ENCODE assay signal across 19 mouse cellular contexts in the genomic region with DNA sequence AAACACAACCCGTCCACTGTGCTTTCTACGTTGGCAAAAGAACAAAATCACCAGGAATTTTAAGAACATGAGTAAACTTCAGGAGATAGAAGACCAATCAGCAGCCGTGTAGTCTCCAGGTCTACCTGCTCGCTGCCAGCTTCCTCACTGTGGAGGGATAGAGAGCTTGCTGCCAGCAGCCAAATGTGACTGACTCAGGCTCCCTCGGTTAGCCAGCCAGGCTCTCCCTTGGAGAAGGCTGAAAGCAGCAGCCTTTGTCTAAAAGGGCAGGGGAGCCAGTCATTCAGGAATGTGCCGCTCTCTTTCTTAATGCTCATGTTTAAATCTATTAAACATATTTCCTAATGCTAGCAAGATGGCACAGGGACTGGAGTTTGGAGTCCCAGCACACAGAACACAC. TPM values are rescaled to one million over a fixed set of nuclear protein-coding genes. Genes with fewer than 3 reads are reported as not detected.
DNase-seq lines count a peak whose midpoint lies in the region; ATAC-seq lines count a peak whose summit lies in the region.
"Not testable (repeated sequence)": the region's sequence is repeated elsewhere in the genome, so short reads cannot be mapped to it uniquely, and the experiment has no call there.
"Had no signal": no experiment of that assay in that cellular context is flagged by ENCODE, and none has a peak within 500 bp of the region (broad histone marks: within the 10 kb centered on the region; RNA-seq: fewer than 3 reads in every experiment).

No protein-coding gene starts in this region.

- not testable (repeated sequence) for H3K36me3 ChIP-seq in lung, embryonic 16.5 days (ENCODE audit: control insufficient read depth, insufficient read depth, low read length)

- H3K4me2 ChIP-seq in lung, embryonic 16.5 days (ENCODE audit: low read depth, low read length), result not testable (repeated sequence)

- peak; percentile 54 for DNase-seq in 3T3-L1 (ENCODE audit: low read depth, low spot score)
- DNase-seq in Muller cell, postnatal 12 days (ENCODE audit: inconsistent ontology term), result peak; percentile 28
- peak; percentile 22 for DNase-seq in brain, adult 2 months (ENCODE audit: low read depth, low spot score)
- DNase-seq in lung, postnatal 25 days (ENCODE audit: low spot score), result peak; percentile 38

- H3K4me1 ChIP-seq in lung, embryonic 16.5 days (replicated peaks; ENCODE audit: control insufficient read depth, insufficient read depth, low read length), result peaks cover 22% of the 10 kb centered on the region

- H3K4me3 ChIP-seq in lung, embryonic 16.5 days (ENCODE audit: low read length), result not testable (repeated sequence)

- not testable (repeated sequence) for H3K27me3 ChIP-seq in lung, embryonic 16.5 days (ENCODE audit: control insufficient read depth, insufficient read depth, low read depth, low read length)

- H3K27ac ChIP-seq in lung, embryonic 16.5 days (ENCODE audit: low read length), result peak overlapping the region; percentile 15; the same call in 1 of the 2 replicates

- H3K9me3 ChIP-seq in lung, embryonic 16.5 days (ENCODE audit: control insufficient read depth, low read length), result not testable (repeated sequence)

- ATAC-seq in lung, embryonic 16.5 days (ENCODE audit: low read depth), result peak; percentile 54

- whole genome bisulfite sequencing in lung, embryonic 16.5 days, result 59% methylated on average over 6 of the region's 6 CpGs

- H3K9ac ChIP-seq in lung, embryonic 16.5 days (ENCODE audit: low read length), result not testable (repeated sequence)

RNA-seq across cellular contexts. Expression of a gene that starts 9.5 kb away (rescaled TPM):
- polyA plus RNA-seq in lung, embryonic 16.5 days (2015; fragmentation: Nextera tagmentation; extraction: Ambion mirVana), result 23.9 and 26.1 TPM in 2 replicates
- polyA plus RNA-seq: G1E had no signal

RNA-seq across cellular contexts. Expression of a gene that starts 20.1 kb away (rescaled TPM):
- polyA plus RNA-seq in lung, embryonic 16.5 days (2015; fragmentation: Nextera tagmentation; extraction: Ambion mirVana), result 1.8 and 2.3 TPM in 2 replicates
- polyA plus RNA-seq: brain, embryonic 14.5 days; embryonic facial prominence, embryonic 11.5 days; embryonic facial prominence, embryonic 13.5 days; erythroblast, embryonic 14.5 days; forebrain, embryonic 10.5 days; forebrain, embryonic 12.5 days; forebrain, embryonic 14.5 days; forebrain, embryonic 16.5 days; G1E had no signal

RNA-seq across cellular contexts. Expression of a gene that starts 34.7 kb away (rescaled TPM):
- polyA plus RNA-seq in lung, embryonic 16.5 days (2015; fragmentation: Nextera tagmentation; extraction: Ambion mirVana), result not detected in 2 replicates
- polyA plus RNA-seq: activated CD4-positive, CD25-positive, alpha-beta regulatory T cell, adult 4 months; brain, embryonic 14.5 days; C2C12; embryonic facial prominence, embryonic 11.5 days; embryonic facial prominence, embryonic 13.5 days; embryonic facial prominence, embryonic 15.5 days; erythroblast, embryonic 14.5 days; forebrain, embryonic 10.5 days; forebrain, embryonic 12.5 days; forebrain, embryonic 14.5 days; forebrain, embryonic 16.5 days; frontal cortex, adult 2 months; G1E; Patski had no signal

RNA-seq across cellular contexts. Expression of a gene that starts 42.7 kb away (rescaled TPM):
- 0.06 TPM in 1 of 2 replicates, not detected in the other for polyA plus RNA-seq in lung, embryonic 16.5 days (2015; fragmentation: Nextera tagmentation; extraction: Ambion mirVana)
- polyA plus RNA-seq: activated CD4-positive, CD25-positive, alpha-beta regulatory T cell, adult 4 months; C2C12; embryonic facial prominence, embryonic 11.5 days; erythroblast, embryonic 14.5 days; forebrain, embryonic 10.5 days; forebrain, embryonic 12.5 days; forebrain, embryonic 14.5 days; forebrain, embryonic 16.5 days; frontal cortex, adult 2 months; G1E had no signal
